Mouse (Mus musculus): ENCODE measurements around the gene Ntn4. TPM values are rescaled to one million over a fixed set of nuclear protein-coding genes. Genes with fewer than 3 reads are reported as not detected.

The Ntn4 gene
- polyA plus RNA-seq, 1 experiment from 2014 or later = 0.84 TPM

GRCm38 (mm10) chr10:93759644-93760043, 119.2 kb downstream of the Ntn4 start:
- H3K27ac ChIP-seq = no peak overlapping the region
- no peak overlapping the region for H3K4me3 ChIP-seq
- H3K4me1 ChIP-seq = peaks cover 27% of the 10 kb centered on the region
- WGBS = 85% methylated on average over 4 of the region's 4 CpGs
- no peak for DNase-seq (ENCODE audit: extremely low spot score, low spot score)
- H3K36me3 ChIP-seq (replicated peaks) = no peaks in the 10 kb centered on the region
- peaks cover 42% of the 10 kb centered on the region for H3K27me3 ChIP-seq (ENCODE audit: poor library complexity, severe bottlenecking)
- H3K9me3 ChIP-seq = no peaks in the 10 kb centered on the region

GRCm38 (mm10) chr10:93760429-93760828, 119.9 kb downstream of the Ntn4 start:
- Histone ChIP-seq H3K4me1 (peaks cover 27% of the 10 kb centered on the region), H3K27me3 (ENCODE audit: poor library complexity, severe bottlenecking) (peaks cover 35% of the 10 kb centered on the region)
- 81% methylated on average over 5 of the region's 5 CpGs for WGBS

GRCm38 (mm10) chr10:93763074-93763473, 122.6 kb downstream of the Ntn4 start:
- WGBS = 38% methylated on average over 5 of the region's 5 CpGs

More at GRCm38 (mm10) chr10:93760429-93760828, 119.9 kb downstream of the Ntn4 start:
- no peak overlapping the region for H3K27ac ChIP-seq
- no peaks in the 10 kb centered on the region for H3K36me3 ChIP-seq (replicated peaks)
- DNase-seq (ENCODE audit: extremely low spot score, low spot score) = no peak
- H3K9me3 ChIP-seq = no peaks in the 10 kb centered on the region
- no peak overlapping the region for H3K4me3 ChIP-seq

GRCm38 (mm10) chr10:93766221-93766620, 125.7 kb downstream of the Ntn4 start:
- no peak for DNase-seq (ENCODE audit: extremely low spot score, low spot score)
- no peaks in the 10 kb centered on the region for H3K36me3 ChIP-seq (replicated peaks)
- H3K27ac ChIP-seq = no peak overlapping the region
- H3K4me3 ChIP-seq = no peak overlapping the region
- WGBS = 92% methylated on average over 5 of the region's 5 CpGs
- peaks cover 6% of the 10 kb centered on the region; the same call in 1 of the 2 replicates for H3K4me1 ChIP-seq
- H3K9me3 ChIP-seq = no peaks in the 10 kb centered on the region
- no peaks in the 10 kb centered on the region; the same call in 1 of the 2 replicates for H3K27me3 ChIP-seq (ENCODE audit: poor library complexity, severe bottlenecking)

More at GRCm38 (mm10) chr10:93763074-93763473, 122.6 kb downstream of the Ntn4 start:
- Histone ChIP-seq H3K4me3 (no peak overlapping the region), H3K36me3 (replicated peaks) (no peaks in the 10 kb centered on the region), H3K27me3 (ENCODE audit: poor library complexity, severe bottlenecking) (peaks cover 14% of the 10 kb centered on the region), H3K27ac (no peak overlapping the region), H3K9me3 (no peaks in the 10 kb centered on the region), H3K4me1 (peaks cover 14% of the 10 kb centered on the region)
- DNase-seq (ENCODE audit: extremely low spot score, low spot score) = peak; percentile 53

DNA sequence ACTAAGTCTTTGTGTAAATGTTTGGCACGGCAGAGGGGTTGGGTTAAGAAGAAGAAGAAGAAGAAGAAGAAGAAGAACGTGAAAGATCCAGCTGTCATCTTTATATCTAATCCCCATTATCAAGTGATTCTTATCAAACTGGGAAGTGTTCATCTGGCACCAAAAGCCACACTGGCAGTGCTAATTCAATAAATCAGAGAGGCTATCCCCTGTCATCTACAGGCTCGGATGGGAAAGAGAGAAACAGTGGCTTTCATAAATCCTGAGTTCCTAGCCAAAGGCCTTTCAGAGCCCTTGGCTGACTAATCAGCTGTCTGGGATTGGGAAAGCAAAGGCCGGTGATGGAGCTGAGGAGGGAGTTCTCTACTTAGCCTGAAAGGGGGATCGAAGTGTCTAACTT, 126.8 kb downstream of the Ntn4 start:
- Histone ChIP-seq H3K36me3 (replicated peaks) (no peaks in the 10 kb centered on the region), H3K4me1 (peaks cover 10% of the 10 kb centered on the region), H3K9me3 (no peaks in the 10 kb centered on the region), H3K4me3 (no peak overlapping the region), H3K27me3 (ENCODE audit: poor library complexity, severe bottlenecking) (no peaks in the 10 kb centered on the region; the same call in 1 of the 2 replicates), H3K27ac (no peak overlapping the region)
- WGBS = 80% methylated on average over 5 of the region's 5 CpGs
- no peak for DNase-seq (ENCODE audit: extremely low spot score, low spot score)

DNA sequence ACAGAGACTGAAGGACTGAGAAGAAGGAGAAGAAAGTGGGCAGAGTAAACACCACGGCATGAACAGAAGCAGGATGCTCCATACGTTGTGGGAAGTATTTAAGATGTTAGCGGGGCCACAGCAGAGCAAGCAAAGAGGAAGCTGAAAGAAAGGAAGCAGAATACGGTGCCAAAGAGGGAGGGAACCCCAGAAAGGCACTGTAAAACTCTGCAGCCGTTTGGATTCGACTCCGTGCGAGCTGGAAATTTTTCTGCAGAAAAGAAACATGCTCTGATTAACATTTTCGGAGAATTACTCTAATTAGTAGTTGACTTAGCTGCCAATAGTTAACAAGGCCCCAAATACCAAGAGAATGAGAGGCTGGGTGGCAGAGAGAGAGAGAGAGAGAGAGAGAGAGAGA, 127.7 kb downstream of the Ntn4 start:
- no peaks in the 10 kb centered on the region for H3K36me3 ChIP-seq (replicated peaks)
- 82% methylated on average over 9 of the region's 9 CpGs for WGBS

DNA sequence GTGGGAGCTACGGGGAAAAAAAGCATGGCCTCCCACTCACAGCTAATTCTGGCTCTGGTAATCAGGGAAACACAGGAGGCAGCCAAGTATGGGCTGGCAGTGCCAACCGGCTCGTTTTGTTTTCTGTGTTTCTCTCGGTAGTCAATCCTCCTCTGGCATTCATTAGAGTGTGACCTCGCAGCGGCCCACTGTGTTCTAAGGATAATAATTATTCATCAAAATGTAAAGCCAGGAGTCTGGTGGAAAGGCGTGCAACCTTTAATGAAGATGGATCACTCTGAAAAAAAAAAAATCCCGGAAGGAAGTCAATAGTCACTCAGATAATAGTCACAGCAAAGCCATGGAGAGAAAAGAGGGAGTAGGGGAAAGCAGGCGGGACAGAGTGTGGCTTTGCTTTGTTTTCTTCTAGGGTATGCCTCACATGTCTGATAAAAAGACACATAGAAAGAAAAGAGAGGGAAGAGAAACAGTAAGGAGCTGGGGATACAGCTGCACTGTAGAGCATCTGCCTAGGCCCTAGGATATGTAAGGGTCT, 131.5 kb downstream of the Ntn4 start:
- Histone ChIP-seq H3K4me3 (no peak overlapping the region), H3K4me1 (peaks cover 7% of the 10 kb centered on the region; the same call in 1 of the 2 replicates), H3K27me3 (ENCODE audit: poor library complexity, severe bottlenecking) (no peaks in the 10 kb centered on the region), H3K9me3 (no peaks in the 10 kb centered on the region), H3K36me3 (replicated peaks) (no peaks in the 10 kb centered on the region), H3K27ac (no peak overlapping the region)
- 73% methylated on average over 9 of the region's 9 CpGs for WGBS
- DNase-seq (ENCODE audit: extremely low spot score, low spot score) = no peak

More for the DNA sequence above, 127.7 kb downstream of the Ntn4 start:
- no peak for DNase-seq (ENCODE audit: extremely low spot score, low spot score)
- H3K27ac ChIP-seq = no peak overlapping the region
- H3K4me1 ChIP-seq = peaks cover 10% of the 10 kb centered on the region
- no peak overlapping the region for H3K4me3 ChIP-seq
- H3K27me3 ChIP-seq (ENCODE audit: poor library complexity, severe bottlenecking) = no peaks in the 10 kb centered on the region; the same call in 1 of the 2 replicates
- H3K9me3 ChIP-seq = no peaks in the 10 kb centered on the region

GRCm38 (mm10) chr10:93772492-93772891, 132.0 kb downstream of the Ntn4 start:
- no peak for DNase-seq (ENCODE audit: extremely low spot score, low spot score)
- WGBS = 91% methylated on average over 3 of the region's 3 CpGs
- no peak overlapping the region for H3K27ac ChIP-seq

GRCm38 (mm10) chr10:93776731-93777151, 136.3 kb downstream of the Ntn4 start:
- Histone ChIP-seq H3K27me3 (ENCODE audit: poor library complexity, severe bottlenecking) (no peaks in the 10 kb centered on the region), H3K36me3 (replicated peaks) (no peaks in the 10 kb centered on the region), H3K4me1 (peaks cover 7% of the 10 kb centered on the region; the same call in 1 of the 2 replicates), H3K4me3 (no peak overlapping the region), H3K27ac (no peak overlapping the region), H3K9me3 (no peaks in the 10 kb centered on the region)
- DNase-seq (ENCODE audit: extremely low spot score, low spot score) = no peak
- 45% methylated on average over 5 of the region's 5 CpGs for WGBS

More at GRCm38 (mm10) chr10:93772492-93772891, 132.0 kb downstream of the Ntn4 start:
- Histone ChIP-seq H3K36me3 (replicated peaks) (no peaks in the 10 kb centered on the region), H3K4me1 (peaks cover 7% of the 10 kb centered on the region; the same call in 1 of the 2 replicates), H3K27me3 (ENCODE audit: poor library complexity, severe bottlenecking) (no peaks in the 10 kb centered on the region), H3K9me3 (no peaks in the 10 kb centered on the region), H3K4me3 (no peak overlapping the region)

- no peak overlapping the region for H3K27ac ChIP-seq
These were observed 136.9 kb downstream of the Ntn4 start for GRCm38 (mm10) chr10:93777372-93777771.

GRCm38 (mm10) chr10:93783216-93784013, 142.9 kb downstream of the Ntn4 start:
- no peaks in the 10 kb centered on the region for H3K27me3 ChIP-seq (ENCODE audit: poor library complexity, severe bottlenecking)
- no peak overlapping the region for H3K4me3 ChIP-seq
- H3K36me3 ChIP-seq (replicated peaks) = no peaks in the 10 kb centered on the region
- no peak overlapping the region for H3K27ac ChIP-seq
- WGBS = 79% methylated on average over 15 of the region's 15 CpGs
- H3K9me3 ChIP-seq = peaks cover 3% of the 10 kb centered on the region; the same call in 1 of the 2 replicates
- no peak for DNase-seq (ENCODE audit: extremely low spot score, low spot score)
- no peaks in the 10 kb centered on the region for H3K4me1 ChIP-seq

More at GRCm38 (mm10) chr10:93777372-93777771, 136.9 kb downstream of the Ntn4 start:
- no peaks in the 10 kb centered on the region for H3K9me3 ChIP-seq
- 0 out of 2 replicates have a peak, but pooled peaks cover 3% of the 10 kb centered on the region for H3K4me1 ChIP-seq
- no peak for DNase-seq (ENCODE audit: extremely low spot score, low spot score)
- 45% methylated on average over 7 of the region's 7 CpGs for WGBS
- H3K4me3 ChIP-seq = no peak overlapping the region
- no peaks in the 10 kb centered on the region for H3K27me3 ChIP-seq (ENCODE audit: poor library complexity, severe bottlenecking)
- no peaks in the 10 kb centered on the region for H3K36me3 ChIP-seq (replicated peaks)

Data from forebrain, embryonic 10.5 days (tissue).